Mouse (Mus musculus): ENCODE data around the gene Fadd.

DNA sequence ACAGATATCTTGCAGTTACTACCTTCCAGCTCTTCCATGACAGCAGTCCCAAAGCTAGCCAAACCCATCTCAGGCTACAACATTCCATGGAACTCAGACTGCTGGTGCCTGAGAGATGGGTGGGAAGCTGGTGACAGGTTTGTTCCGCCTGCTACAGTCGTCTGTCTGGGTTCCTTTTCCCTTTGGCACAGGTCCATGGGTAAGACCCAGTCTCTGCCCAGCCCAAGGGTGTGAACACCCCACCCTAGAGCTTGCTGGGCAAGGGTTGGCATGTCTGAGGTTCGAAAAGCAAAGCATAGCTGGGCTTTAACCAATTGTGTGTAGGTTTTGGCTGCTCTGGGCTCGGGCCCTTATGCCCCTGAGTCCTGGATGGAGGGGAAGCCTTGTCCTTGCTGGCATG, 30.1 kb upstream of the Fadd start:
- TF ChIP-seq MAX (IDR thresholded peaks at IDR 0.05) (no peak), CTCF (IDR thresholded peaks at IDR 0.05; ENCODE audit: control insufficient read depth, insufficient read depth, insufficient read length) (no peak), FOSL1 (IDR thresholded peaks at IDR 0.05; ENCODE audit: insufficient read depth, low read length, poor library complexity, severe bottlenecking) (no peak), USF1 (IDR thresholded peaks at IDR 0.05; ENCODE audit: low read depth) (no peak), MYOG (IDR thresholded peaks at IDR 0.05; ENCODE audit: control insufficient read depth, extremely low read depth, insufficient read length) (no peak), MYOD1 (IDR thresholded peaks at IDR 0.05; ENCODE audit: control insufficient read depth, insufficient read length, low read depth) (no peak)
